Mouse (Mus musculus): ENCODE measurements around the gene Atat1. TPM values are rescaled to one million over a fixed set of nuclear protein-coding genes. Genes with fewer than 3 reads are reported as not detected.
A peak's percentile ranks its signal among the peaks of the same experiment; 100 is the strongest.

Atat1 gene
- polyA plus RNA-seq, 1 experiment from 2014 or later = 493 TPM

- Histone ChIP-seq H3K4me2 (ENCODE audit: low read length) (no peak overlapping the region), H3K9me3 (ENCODE audit: control insufficient read depth, low read length) (no peaks in the 10 kb centered on the region), H3K36me3 (ENCODE audit: control insufficient read depth, insufficient read depth) (peaks cover 33% of the 10 kb centered on the region), H3K4me1 (replicated peaks; ENCODE audit: control insufficient read depth, insufficient read depth, low read length) (no peaks in the 10 kb centered on the region), H3K4me3 (replicated peaks; ENCODE audit: low read length) (no peak overlapping the region), H3K27ac (ENCODE audit: low read length) (no peak overlapping the region), H3K27me3 (replicated peaks; ENCODE audit: control insufficient read depth, insufficient read depth, low read length) (no peaks in the 10 kb centered on the region), H3K9ac (replicated peaks; ENCODE audit: low read depth, low read length) (no peak overlapping the region)
- 92% methylated on average over 11 of the region's 17 CpGs for WGBS
- no peak for ATAC-seq
These were observed 22.1 kb downstream of the Atat1 start for GRCm38 (mm10) chr17:35887725-35888124.

GRCm38 (mm10) chr17:35883777-35884176, 26.1 kb downstream of the Atat1 start:
- no peak for ATAC-seq
- H3K36me3 ChIP-seq (ENCODE audit: control insufficient read depth, insufficient read depth) = peaks cover 23% of the 10 kb centered on the region
- peaks cover 9% of the 10 kb centered on the region for H3K4me1 ChIP-seq (replicated peaks; ENCODE audit: control insufficient read depth, insufficient read depth, low read length)
- H3K4me3 ChIP-seq (replicated peaks; ENCODE audit: low read length) = no peak overlapping the region
- H3K27me3 ChIP-seq (replicated peaks; ENCODE audit: control insufficient read depth, insufficient read depth, low read length) = no peaks in the 10 kb centered on the region
- H3K9me3 ChIP-seq (ENCODE audit: control insufficient read depth, low read length) = no peaks in the 10 kb centered on the region
- no peak overlapping the region for H3K9ac ChIP-seq (replicated peaks; ENCODE audit: low read depth, low read length)
- no peak overlapping the region for H3K4me2 ChIP-seq (ENCODE audit: low read length)
- no peak overlapping the region for H3K27ac ChIP-seq (ENCODE audit: low read length)
- WGBS = 94% methylated on average over 14 of the region's 14 CpGs

- 95% methylated on average over 17 of the region's 17 CpGs for WGBS
- Histone ChIP-seq H3K36me3 (ENCODE audit: control insufficient read depth, insufficient read depth) (peaks cover 23% of the 10 kb centered on the region), H3K4me3 (replicated peaks; ENCODE audit: low read length) (no peak overlapping the region), H3K27me3 (replicated peaks; ENCODE audit: control insufficient read depth, insufficient read depth, low read length) (no peaks in the 10 kb centered on the region), H3K9ac (replicated peaks; ENCODE audit: low read depth, low read length) (no peak overlapping the region), H3K4me2 (ENCODE audit: low read length) (no peak overlapping the region), H3K9me3 (ENCODE audit: control insufficient read depth, low read length) (no peaks in the 10 kb centered on the region), H3K27ac (ENCODE audit: low read length) (no peak overlapping the region), H3K4me1 (replicated peaks; ENCODE audit: control insufficient read depth, insufficient read depth, low read length) (peaks cover 9% of the 10 kb centered on the region)
- ATAC-seq = no peak
These were observed 27.0 kb downstream of the Atat1 start for GRCm38 (mm10) chr17:35882924-35883323.

- WGBS = 6% methylated on average over 66 of the region's 66 CpGs
- Histone ChIP-seq H3K9me3 (ENCODE audit: control insufficient read depth, low read length) (no peaks in the 10 kb centered on the region), H3K9ac (replicated peaks; ENCODE audit: low read depth, low read length) (peak within 1 kb of the TSS; percentile 83), H3K27me3 (replicated peaks; ENCODE audit: control insufficient read depth, insufficient read depth, low read length) (no peaks in the 10 kb centered on the region), H3K4me1 (replicated peaks; ENCODE audit: control insufficient read depth, insufficient read depth, low read length) (peaks cover 9% of the 10 kb centered on the region), H3K27ac (ENCODE audit: low read length) (peak within 1 kb of the TSS; percentile 75), H3K4me3 (replicated peaks; ENCODE audit: low read length) (peak within 1 kb of the TSS; percentile 95), H3K36me3 (ENCODE audit: control insufficient read depth, insufficient read depth) (peaks cover 26% of the 10 kb centered on the region), H3K4me2 (ENCODE audit: low read length) (peak within 1 kb of the TSS; percentile 84)
- ATAC-seq = peak; percentile 90
These were observed 30.4 kb downstream of the Atat1 start, which contains the start of gene Dhx16 for GRCm38 (mm10) chr17:35879245-35880057. Gene Dhx16 (plus strand): TSS chr17:35879819.

- H3K27me3 ChIP-seq (replicated peaks; ENCODE audit: control insufficient read depth, insufficient read depth, low read length) = no peaks in the 10 kb centered on the region
- WGBS = 86% methylated on average over 6 of the region's 6 CpGs
- no peak overlapping the region for H3K4me3 ChIP-seq (replicated peaks; ENCODE audit: low read length)
- H3K36me3 ChIP-seq (ENCODE audit: control insufficient read depth, insufficient read depth) = peaks cover 12% of the 10 kb centered on the region
- peaks cover 32% of the 10 kb centered on the region for H3K4me1 ChIP-seq (replicated peaks; ENCODE audit: control insufficient read depth, insufficient read depth, low read length)
- H3K9me3 ChIP-seq (ENCODE audit: control insufficient read depth, low read length) = no peaks in the 10 kb centered on the region
- no peak for ATAC-seq
- no peak overlapping the region for H3K4me2 ChIP-seq (ENCODE audit: low read length)
- no peak overlapping the region for H3K9ac ChIP-seq (replicated peaks; ENCODE audit: low read depth, low read length)
- no peak overlapping the region for H3K27ac ChIP-seq (ENCODE audit: low read length)
These were observed 35.2 kb downstream of the Atat1 start for GRCm38 (mm10) chr17:35874721-35875120.

- peak; percentile 61 for ATAC-seq
- Histone ChIP-seq H3K27me3 (replicated peaks; ENCODE audit: control insufficient read depth, insufficient read depth, low read length) (no peaks in the 10 kb centered on the region), H3K9ac (replicated peaks; ENCODE audit: low read depth, low read length) (0 out of 2 replicates have a peak overlapping the region, but pooled peaks have one; percentile 17), H3K4me3 (replicated peaks; ENCODE audit: low read length) (no peak overlapping the region), H3K4me1 (replicated peaks; ENCODE audit: control insufficient read depth, insufficient read depth, low read length) (peaks cover 40% of the 10 kb centered on the region), H3K9me3 (ENCODE audit: control insufficient read depth, low read length) (no peaks in the 10 kb centered on the region), H3K27ac (ENCODE audit: low read length) (no peak overlapping the region), H3K36me3 (ENCODE audit: control insufficient read depth, insufficient read depth) (peaks cover 12% of the 10 kb centered on the region), H3K4me2 (ENCODE audit: low read length) (no peak overlapping the region)
- 30% methylated on average over 21 of the region's 21 CpGs for WGBS
These were observed 35.9 kb downstream of the Atat1 start for GRCm38 (mm10) chr17:35873774-35874519.

- Histone ChIP-seq H3K9ac (replicated peaks; ENCODE audit: low read depth, low read length) (no peak overlapping the region), H3K9me3 (ENCODE audit: control insufficient read depth, low read length) (no peaks in the 10 kb centered on the region), H3K4me3 (replicated peaks; ENCODE audit: low read length) (no peak overlapping the region; the same call in 1 of the 2 replicates), H3K36me3 (ENCODE audit: control insufficient read depth, insufficient read depth) (peaks cover 12% of the 10 kb centered on the region), H3K27ac (ENCODE audit: low read length) (no peak overlapping the region), H3K27me3 (replicated peaks; ENCODE audit: control insufficient read depth, insufficient read depth, low read length) (no peaks in the 10 kb centered on the region), H3K4me2 (ENCODE audit: low read length) (peak overlapping the region; percentile 93), H3K4me1 (replicated peaks; ENCODE audit: control insufficient read depth, insufficient read depth, low read length) (peaks cover 61% of the 10 kb centered on the region)
- no peak for ATAC-seq
- 90% methylated on average over 8 of the region's 8 CpGs for WGBS
These were observed 38.8 kb downstream of the Atat1 start for GRCm38 (mm10) chr17:35870884-35871696.

- Histone ChIP-seq H3K9me3 (ENCODE audit: control insufficient read depth, low read length) (no peaks in the 10 kb centered on the region), H3K27me3 (replicated peaks; ENCODE audit: control insufficient read depth, insufficient read depth, low read length) (no peaks in the 10 kb centered on the region), H3K4me2 (ENCODE audit: low read length) (peak overlapping the region; percentile 93), H3K36me3 (ENCODE audit: control insufficient read depth, insufficient read depth) (peaks cover 11% of the 10 kb centered on the region), H3K27ac (ENCODE audit: low read length) (peak overlapping the region; percentile 24; the same call in 1 of the 2 replicates), H3K4me1 (replicated peaks; ENCODE audit: control insufficient read depth, insufficient read depth, low read length) (peaks cover 61% of the 10 kb centered on the region), H3K9ac (replicated peaks; ENCODE audit: low read depth, low read length) (peak overlapping the region; percentile 87), H3K4me3 (replicated peaks; ENCODE audit: low read length) (peak overlapping the region; percentile 83)
- 72% methylated on average over 9 of the region's 9 CpGs for WGBS
- no peak for ATAC-seq
These were observed 39.6 kb downstream of the Atat1 start for GRCm38 (mm10) chr17:35870151-35870883.
